In the genomic region with DNA sequence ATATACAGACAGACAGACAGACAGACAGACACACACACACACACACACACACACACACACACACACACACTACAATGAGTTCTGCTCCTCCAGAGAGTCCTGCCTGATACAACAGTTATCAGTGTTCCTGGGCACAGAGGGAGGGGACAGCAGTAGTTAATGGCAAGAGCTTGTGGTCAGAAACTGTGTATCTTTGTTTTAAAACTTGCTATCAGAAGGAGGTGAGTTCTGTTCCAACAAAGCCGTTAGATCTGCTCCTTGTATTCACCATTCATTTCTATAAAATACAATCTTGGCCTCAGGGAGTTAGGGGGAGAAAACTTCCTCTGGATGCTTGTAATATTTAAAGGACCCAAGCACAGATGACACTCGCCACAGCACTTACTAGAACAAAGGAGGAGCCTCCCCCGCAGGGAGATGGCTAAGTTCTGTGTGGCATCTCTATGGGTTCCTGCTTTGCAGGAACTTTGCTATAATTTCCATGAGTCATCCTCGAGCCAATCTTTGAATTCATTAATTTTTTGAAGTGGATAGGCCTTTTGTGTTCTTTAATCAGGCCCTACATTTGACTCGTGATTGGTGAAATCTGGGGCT, we compare ENCODE assay signal across 1 mouse cellular context.
A peak's percentile ranks its signal among the peaks of the same experiment; 100 is the strongest.
TF ChIP-seq lines count a peak whose summit lies in the region.

No protein-coding gene starts in this region.

TF ChIP-seq in MEL, 35 proteins besides CTCF, POLR2A, EP300 and RAD21:
- TF ChIP-seq TAL1 (IDR thresholded peaks at IDR 0.05; ENCODE audit: low read length) = peak; percentile 21; the same call in 1 of the 2 replicates
- TF ChIP-seq BHLHE40 (IDR thresholded peaks at IDR 0.05; ENCODE audit: borderline replicate concordance, low read depth, low read length) = no peak
- TF ChIP-seq MYB (IDR thresholded peaks at IDR 0.05; ENCODE audit: low read depth, low read length) = peak; percentile 77
- TF ChIP-seq POLR2AphosphoS2 (IDR thresholded peaks at IDR 0.05; ENCODE audit: low read length) = no peak
- no peak for TF ChIP-seq ZNF384 (IDR thresholded peaks at IDR 0.05; ENCODE audit: low read depth, low read length)
- TF ChIP-seq SMC3 (IDR thresholded peaks at IDR 0.05; ENCODE audit: low read depth, low read length) = no peak
- peak; percentile 77 for TF ChIP-seq TCF12 (IDR thresholded peaks at IDR 0.05; ENCODE audit: low read depth, low read length)
- TF ChIP-seq RCOR1 (IDR thresholded peaks at IDR 0.05; ENCODE audit: low read depth, low read length) = peak; percentile 72; the same call in 1 of the 2 replicates
- no peak for TF ChIP-seq KAT2A (conservative IDR thresholded peaks at IDR 0.05; ENCODE audit: low read depth, low read length)
- no peak for TF ChIP-seq USF2 (IDR thresholded peaks at IDR 0.05; ENCODE audit: borderline replicate concordance in 1 of 2, insufficient read depth in 1 of 2, low read depth in 1 of 2, low read length in 2 of 2)
- TF ChIP-seq GABPA (IDR thresholded peaks at IDR 0.05; ENCODE audit: low read depth, low read length) = no peak
- 0 out of 2 replicates have a peak, but pooled peaks have one; percentile 69 for TF ChIP-seq MAZ (IDR thresholded peaks at IDR 0.05; ENCODE audit: low read depth, low read length)
- no peak for TF ChIP-seq TBP (IDR thresholded peaks at IDR 0.05; ENCODE audit: low read depth, low read length)
- no peak for TF ChIP-seq CHD2 (IDR thresholded peaks at IDR 0.05; ENCODE audit: low read length)
- TF ChIP-seq ETS1 (IDR thresholded peaks at IDR 0.05; ENCODE audit: low read depth, low read length) = peak; percentile 68; the same call in 1 of the 2 replicates
- TF ChIP-seq SIN3A (IDR thresholded peaks at IDR 0.05; ENCODE audit: low read length) = peak; percentile 54; the same call in 1 of the 2 replicates
- TF ChIP-seq ZC3H11A (IDR thresholded peaks at IDR 0.05; ENCODE audit: low read depth, low read length) = no peak
- no peak for TF ChIP-seq POLR2AphosphoS5 (IDR thresholded peaks at IDR 0.05; ENCODE audit: borderline replicate concordance, low read depth, low read length)
- no peak for TF ChIP-seq MEF2A (IDR thresholded peaks at IDR 0.05; ENCODE audit: extremely low read depth, insufficient replicate concordance, low read depth, low read length, poor library complexity, severe bottlenecking)
- TF ChIP-seq MAX (IDR thresholded peaks at IDR 0.05; ENCODE audit: low read length) = no peak; the same call in 1 of the 2 replicates
- no peak for TF ChIP-seq NRF1 (IDR thresholded peaks at IDR 0.05; ENCODE audit: insufficient read depth, low read depth, low read length, poor library complexity, severe bottlenecking)
- TF ChIP-seq NELFE (IDR thresholded peaks at IDR 0.05; ENCODE audit: low read depth, low read length) = no peak
- no peak for TF ChIP-seq CHD1 (IDR thresholded peaks at IDR 0.05; ENCODE audit: low read depth, low read length)
- no peak for TF ChIP-seq UBTF (IDR thresholded peaks at IDR 0.05; ENCODE audit: borderline replicate concordance, insufficient read depth, low read depth, low read length)
- TF ChIP-seq E2F4 (IDR thresholded peaks at IDR 0.05; ENCODE audit: borderline replicate concordance, low read depth, low read length) = no peak
- TF ChIP-seq JUND (IDR thresholded peaks at IDR 0.05; ENCODE audit: low read depth, low read length) = no peak
- no peak for TF ChIP-seq MYC (IDR thresholded peaks at IDR 0.05; ENCODE audit: low read depth, low read length)
- TF ChIP-seq HCFC1 (IDR thresholded peaks at IDR 0.05; ENCODE audit: low read depth, low read length) = 0 out of 2 replicates have a peak, but pooled peaks have one; percentile 37
- no peak for TF ChIP-seq USF1 (IDR thresholded peaks at IDR 0.05; ENCODE audit: low read depth, low read length)
- peak; percentile 68 for TF ChIP-seq GATA1 (IDR thresholded peaks at IDR 0.05; ENCODE audit: low read depth, low read length)
- 0 out of 2 replicates have a peak, but pooled peaks have one; percentile 26 for TF ChIP-seq MAFK (IDR thresholded peaks at IDR 0.05; ENCODE audit: borderline replicate concordance, low read depth, low read length)
- TF ChIP-seq MXI1 (IDR thresholded peaks at IDR 0.05; ENCODE audit: low read depth, low read length) = 0 out of 2 replicates have a peak, but pooled peaks have one; percentile 34
- TF ChIP-seq ZMIZ1 (IDR thresholded peaks at IDR 0.05; ENCODE audit: low read depth, low read length) = no peak
- no peak for TF ChIP-seq ELF1 (IDR thresholded peaks at IDR 0.05; ENCODE audit: low read depth, low read length)
- no peak for TF ChIP-seq ZKSCAN1 (IDR thresholded peaks at IDR 0.05; ENCODE audit: low read depth, low read length)
